Mouse (Mus musculus): Measurements from ENCODE around the gene Kifap3.

DNA sequence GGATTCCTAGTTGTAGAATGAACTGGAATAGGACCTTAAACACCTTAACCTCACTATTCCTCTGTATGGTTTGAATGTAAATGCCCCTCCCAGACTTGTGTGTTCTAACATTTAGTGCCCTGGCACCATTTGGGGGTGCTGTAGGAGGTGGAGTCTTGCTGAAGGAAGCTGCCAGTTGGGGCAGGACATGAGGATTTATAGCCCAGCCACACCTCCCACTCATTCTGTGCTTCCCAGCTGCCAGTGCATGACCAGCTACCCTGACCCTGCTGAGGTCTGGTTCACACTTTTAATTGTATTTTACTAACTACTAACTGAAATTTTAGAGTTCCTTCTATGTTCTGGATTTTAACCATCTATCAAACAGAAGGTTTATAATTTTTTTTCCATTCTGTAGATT is 50.1 kb downstream of the Kifap3 start:
- TF ChIP-seq TCF12 (IDR thresholded peaks at IDR 0.05; ENCODE audit: insufficient read depth, poor library complexity, severe bottlenecking) (no peak), POLR2A (IDR thresholded peaks at IDR 0.05; ENCODE audit: insufficient read length, low read depth) (no peak)

Measured in myocyte (in vitro differentiated cells).